Mouse (Mus musculus): ENCODE measurements around the gene Kif3a. TPM values are rescaled to one million over a fixed set of nuclear protein-coding genes. Genes with fewer than 3 reads are reported as not detected.
A peak's percentile ranks its signal among the peaks of the same experiment; 100 is the strongest.

Gene Kif3a
- polyA plus RNA-seq, 1 experiment from 2014 or later = 38.6 TPM

DNA sequence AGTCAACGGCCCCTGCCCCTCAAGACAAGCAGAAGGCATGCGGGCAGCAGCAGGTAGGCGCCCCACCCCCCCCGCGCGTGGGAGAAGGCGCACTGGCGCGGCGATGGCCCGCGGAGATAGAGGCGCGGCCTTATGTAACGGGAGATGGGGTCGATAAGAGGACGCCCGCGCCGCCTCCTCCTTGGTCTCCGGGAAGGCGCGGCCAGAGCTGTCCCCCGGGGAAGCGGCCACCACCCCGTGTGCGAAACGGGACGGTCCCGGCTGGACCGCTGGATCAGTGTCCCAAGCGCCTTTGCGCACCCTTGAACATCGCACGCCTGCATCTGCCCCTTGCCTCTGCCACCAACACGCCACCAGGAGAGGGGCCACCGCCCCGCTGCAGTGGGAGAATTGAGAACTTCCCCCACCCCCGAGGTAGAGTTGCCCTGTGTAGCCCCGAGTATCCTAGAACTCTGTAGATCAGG is 69.0 kb downstream of the Kif3a start:
- Histone ChIP-seq H3K27ac (ENCODE audit: low read depth, low read length) (no peak overlapping the region), H3K9ac (ENCODE audit: low read depth, low read length) (0 out of 2 replicates have a peak overlapping the region, but pooled peaks have one; percentile 36), H3K9me3 (replicated peaks; ENCODE audit: control insufficient read depth, low read length) (no peaks in the 10 kb centered on the region), H3K4me2 (peak overlapping the region; percentile 75), H3K4me3 (ENCODE audit: low read depth, low read length) (peak overlapping the region; percentile 45), H3K27me3 (ENCODE audit: control insufficient read depth, insufficient read depth, low read length) (peaks cover 22% of the 10 kb centered on the region), H3K4me1 (ENCODE audit: control insufficient read depth, insufficient read depth, low read length) (peaks cover 9% of the 10 kb centered on the region), H3K36me3 (ENCODE audit: control insufficient read depth, insufficient read depth, low read length) (no peaks in the 10 kb centered on the region)
- ATAC-seq (replicated peaks; ENCODE audit: insufficient number of reproducible peaks, low FRiP score, low TSS enrichment) = no peak
- under 1% methylated on average over 39 of the region's 40 CpGs for WGBS (ENCODE audit: insufficient replicate concordance)

DNA sequence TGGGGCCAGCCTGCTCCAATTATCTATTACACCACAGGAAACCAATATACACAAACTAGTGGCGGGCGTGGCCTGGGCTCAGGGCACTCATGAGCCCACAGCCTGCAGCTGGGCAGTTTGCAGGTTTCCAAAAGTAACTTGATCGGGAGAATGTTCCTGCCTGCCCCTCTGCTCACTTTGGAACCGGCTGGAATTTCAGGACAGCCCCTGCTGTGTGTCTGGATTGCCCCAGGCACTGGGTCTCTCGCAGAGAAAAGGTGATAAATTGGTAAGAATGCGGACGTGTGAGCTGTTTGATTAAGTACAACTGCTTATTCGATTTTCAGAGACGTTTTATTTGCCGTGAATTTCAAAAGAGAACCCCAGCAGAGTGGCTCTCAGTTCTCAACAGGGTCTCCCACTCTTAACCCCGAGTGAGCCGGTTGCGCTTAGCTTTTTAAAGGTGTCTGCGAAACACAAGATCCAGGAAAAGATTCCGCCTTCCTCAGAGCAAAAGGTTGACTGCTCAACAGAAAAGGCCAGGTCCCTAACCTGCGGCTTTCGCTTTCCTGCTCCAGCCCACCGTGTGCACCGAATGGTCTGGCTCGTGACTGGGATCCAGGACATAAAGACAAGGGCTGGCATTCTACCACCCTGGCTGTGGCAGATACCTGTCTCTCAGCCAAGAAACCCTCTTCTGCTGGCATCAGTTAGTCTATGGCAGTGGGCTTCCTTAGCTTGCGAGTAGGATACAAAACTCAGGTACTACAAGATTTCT is 70.0 kb downstream of the Kif3a start:
- ATAC-seq (replicated peaks; ENCODE audit: insufficient number of reproducible peaks, low FRiP score, low TSS enrichment) = no peak
- Histone ChIP-seq H3K4me2 (peak overlapping the region; percentile 32), H3K27me3 (ENCODE audit: control insufficient read depth, insufficient read depth, low read length) (peaks cover 22% of the 10 kb centered on the region), H3K4me3 (ENCODE audit: low read depth, low read length) (no peak overlapping the region), H3K9me3 (replicated peaks; ENCODE audit: control insufficient read depth, low read length) (no peaks in the 10 kb centered on the region), H3K4me1 (ENCODE audit: control insufficient read depth, insufficient read depth, low read length) (peaks cover 9% of the 10 kb centered on the region), H3K9ac (ENCODE audit: low read depth, low read length) (no peak overlapping the region), H3K36me3 (ENCODE audit: control insufficient read depth, insufficient read depth, low read length) (no peaks in the 10 kb centered on the region), H3K27ac (ENCODE audit: low read depth, low read length) (no peak overlapping the region)
- 10% methylated on average over 21 of the region's 21 CpGs for WGBS (ENCODE audit: insufficient replicate concordance)

- Histone ChIP-seq H3K27ac (ENCODE audit: low read depth, low read length) (no peak overlapping the region), H3K9ac (ENCODE audit: low read depth, low read length) (no peak overlapping the region), H3K4me2 (no peak overlapping the region), H3K9me3 (replicated peaks; ENCODE audit: control insufficient read depth, low read length) (no peaks in the 10 kb centered on the region), H3K36me3 (ENCODE audit: control insufficient read depth, insufficient read depth, low read length) (no peaks in the 10 kb centered on the region), H3K4me1 (ENCODE audit: control insufficient read depth, insufficient read depth, low read length) (peaks cover 9% of the 10 kb centered on the region), H3K4me3 (ENCODE audit: low read depth, low read length) (no peak overlapping the region), H3K27me3 (ENCODE audit: control insufficient read depth, insufficient read depth, low read length) (peaks cover 22% of the 10 kb centered on the region)
- 76% methylated on average over 10 of the region's 10 CpGs for WGBS (ENCODE audit: insufficient replicate concordance)
- ATAC-seq (replicated peaks; ENCODE audit: insufficient number of reproducible peaks, low FRiP score, low TSS enrichment) = no peak
These were observed 70.7 kb downstream of the Kif3a start for GRCm38 (mm10) chr11:53637803-53638260.

DNA sequence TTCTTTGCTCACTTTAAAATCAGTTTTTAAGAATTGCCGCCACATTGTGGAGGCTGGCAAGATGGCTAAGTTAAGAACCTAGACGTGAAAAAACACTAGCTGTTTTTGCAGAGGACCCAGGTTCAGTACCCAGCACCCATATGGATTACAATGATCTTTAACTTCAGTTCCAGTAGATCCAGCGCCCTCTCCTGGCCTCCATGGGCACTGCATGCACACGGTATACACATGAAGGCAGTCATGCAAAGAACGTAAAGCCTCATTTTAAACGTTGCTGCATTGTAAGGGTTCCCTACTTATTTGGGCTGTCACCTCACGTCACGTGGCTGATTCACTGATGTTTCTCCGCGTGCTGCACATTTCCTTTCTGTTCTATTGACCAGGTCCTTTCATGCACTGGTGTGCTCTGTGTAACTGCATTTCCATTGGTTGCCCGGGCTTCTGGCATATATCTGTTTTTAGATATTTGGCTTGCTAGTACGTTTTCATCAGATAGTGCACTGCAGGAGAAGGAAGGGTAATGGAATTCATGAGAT is 75.6 kb downstream of the Kif3a start:
- 60% methylated on average over 12 of the region's 12 CpGs for WGBS (ENCODE audit: insufficient replicate concordance)
- no peak overlapping the region for H3K27ac ChIP-seq (ENCODE audit: low read depth, low read length)
- peaks cover 2% of the 10 kb centered on the region; the same call in 1 of the 2 replicates for H3K4me1 ChIP-seq (ENCODE audit: control insufficient read depth, insufficient read depth, low read length)
- H3K27me3 ChIP-seq (ENCODE audit: control insufficient read depth, insufficient read depth, low read length) = peaks cover 1% of the 10 kb centered on the region; the same call in 1 of the 2 replicates
- no peak overlapping the region for H3K9ac ChIP-seq (ENCODE audit: low read depth, low read length)
- ATAC-seq (replicated peaks; ENCODE audit: insufficient number of reproducible peaks, low FRiP score, low TSS enrichment) = no peak
- no peaks in the 10 kb centered on the region for H3K36me3 ChIP-seq (ENCODE audit: control insufficient read depth, insufficient read depth, low read length)
- H3K4me3 ChIP-seq (ENCODE audit: low read depth, low read length) = no peak overlapping the region
- H3K4me2 ChIP-seq = no peak overlapping the region
- no peaks in the 10 kb centered on the region for H3K9me3 ChIP-seq (replicated peaks; ENCODE audit: control insufficient read depth, low read length)

GRCm38 (mm10) chr11:53644017-53644416 is 76.8 kb downstream of the Kif3a start:
- no peak overlapping the region for H3K27ac ChIP-seq (ENCODE audit: low read depth, low read length)
- no peak overlapping the region for H3K9ac ChIP-seq (ENCODE audit: low read depth, low read length)
- H3K4me3 ChIP-seq (ENCODE audit: low read depth, low read length) = no peak overlapping the region
- no peaks in the 10 kb centered on the region for H3K9me3 ChIP-seq (replicated peaks; ENCODE audit: control insufficient read depth, low read length)
- H3K27me3 ChIP-seq (ENCODE audit: control insufficient read depth, insufficient read depth, low read length) = no peaks in the 10 kb centered on the region
- no peaks in the 10 kb centered on the region for H3K36me3 ChIP-seq (ENCODE audit: control insufficient read depth, insufficient read depth, low read length)
- 79% methylated on average over 5 of the region's 5 CpGs for WGBS (ENCODE audit: insufficient replicate concordance)
- H3K4me1 ChIP-seq (ENCODE audit: control insufficient read depth, insufficient read depth, low read length) = peaks cover 2% of the 10 kb centered on the region; the same call in 1 of the 2 replicates
- no peak for ATAC-seq (replicated peaks; ENCODE audit: insufficient number of reproducible peaks, low FRiP score, low TSS enrichment)
- H3K4me2 ChIP-seq = no peak overlapping the region

DNA sequence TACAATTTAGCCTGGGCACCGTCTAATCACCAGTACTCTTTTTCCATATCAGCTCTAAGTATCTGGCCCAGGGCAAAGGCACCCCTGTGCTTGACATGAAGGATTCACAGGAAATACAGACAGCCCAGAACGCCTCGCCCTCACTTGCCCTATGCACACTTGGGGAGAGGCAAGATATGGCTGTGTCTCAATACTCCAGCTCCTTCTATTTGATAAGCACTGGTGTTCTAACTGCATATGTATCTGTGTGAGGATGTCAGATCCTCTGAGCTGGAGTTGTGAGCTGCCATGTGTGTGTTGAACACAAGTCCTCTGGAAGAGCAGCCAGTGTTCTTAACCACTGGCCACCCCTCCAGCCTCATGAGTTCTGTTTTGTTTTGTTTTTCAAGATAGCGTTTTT is 84.3 kb downstream of the Kif3a start:
- Histone ChIP-seq H3K27ac (ENCODE audit: low read depth, low read length) (no peak overlapping the region), H3K4me3 (ENCODE audit: low read depth, low read length) (no peak overlapping the region), H3K4me1 (ENCODE audit: control insufficient read depth, insufficient read depth, low read length) (peaks cover 7% of the 10 kb centered on the region), H3K9me3 (replicated peaks; ENCODE audit: control insufficient read depth, low read length) (no peaks in the 10 kb centered on the region), H3K27me3 (ENCODE audit: control insufficient read depth, insufficient read depth, low read length) (no peaks in the 10 kb centered on the region), H3K9ac (ENCODE audit: low read depth, low read length) (no peak overlapping the region), H3K36me3 (ENCODE audit: control insufficient read depth, insufficient read depth, low read length) (peaks cover 11% of the 10 kb centered on the region; the same call in 1 of the 2 replicates), H3K4me2 (no peak overlapping the region)
- WGBS (ENCODE audit: insufficient replicate concordance) = 84% methylated on average over 4 of the region's 4 CpGs
- no peak for ATAC-seq (replicated peaks; ENCODE audit: insufficient number of reproducible peaks, low FRiP score, low TSS enrichment)

Other genes starting within 250 kb of the Kif3a start
- 21.3 and 24.9 TPM in 2 replicates for gene Zcchc10, start 242.7 kb upstream of the Kif3a start, polyA plus RNA-seq (2014; fragmentation: Nextera tagmentation; extraction: Ambion mirVana)
- 29.3 and 54.4 TPM in 2 replicates for gene Aff4, start 216.5 kb upstream of the Kif3a start, polyA plus RNA-seq (2014; fragmentation: Nextera tagmentation; extraction: Ambion mirVana)
- not detected in 2 replicates for gene Leap2, start 144.2 kb upstream of the Kif3a start, polyA plus RNA-seq (2014; fragmentation: Nextera tagmentation; extraction: Ambion mirVana)
- gene Uqcrq, start 136.5 kb upstream of the Kif3a start, polyA plus RNA-seq (2014; fragmentation: Nextera tagmentation; extraction: Ambion mirVana) = 1,123 and 1,162 TPM in 2 replicates
- 0.76 and 1.4 TPM in 2 replicates for gene Gdf9, start 136.4 kb upstream of the Kif3a start, polyA plus RNA-seq (2014; fragmentation: Nextera tagmentation; extraction: Ambion mirVana)
- gene Gm10447, start 110.3 kb upstream of the Kif3a start, polyA plus RNA-seq (2014; fragmentation: Nextera tagmentation; extraction: Ambion mirVana) = 0.13 TPM in 1 of 2 replicates, not detected in the other
- 3.3 and 3.7 TPM in 2 replicates for gene Shroom1, start 110.2 kb upstream of the Kif3a start, polyA plus RNA-seq (2014; fragmentation: Nextera tagmentation; extraction: Ambion mirVana)
- gene Gm9837, start 96.9 kb upstream of the Kif3a start, polyA plus RNA-seq (2014; fragmentation: Nextera tagmentation; extraction: Ambion mirVana) = not detected in 2 replicates
- gene Gm9945, start 87.2 kb upstream of the Kif3a start, polyA plus RNA-seq (2014; fragmentation: Nextera tagmentation; extraction: Ambion mirVana) = 0.29 TPM in 1 of 2 replicates, not detected in the other
- 0.41 and 0.73 TPM in 2 replicates for gene Sowaha, start 87.1 kb upstream of the Kif3a start, polyA plus RNA-seq (2014; fragmentation: Nextera tagmentation; extraction: Ambion mirVana)
- gene Sept8, start 48.1 kb upstream of the Kif3a start, polyA plus RNA-seq (2014; fragmentation: Nextera tagmentation; extraction: Ambion mirVana) = 18.8 and 21.4 TPM in 2 replicates
- 0.86 and 1.8 TPM in 2 replicates for gene Il4, start 51.3 kb downstream of the Kif3a start, polyA plus RNA-seq (2014; fragmentation: Nextera tagmentation; extraction: Ambion mirVana)
- not detected in 2 replicates for gene Il13, start 67.3 kb downstream of the Kif3a start, polyA plus RNA-seq (2014; fragmentation: Nextera tagmentation; extraction: Ambion mirVana)
- 19.5 and 22.4 TPM in 2 replicates for gene Rad50, start 139.9 kb downstream of the Kif3a start, polyA plus RNA-seq (2014; fragmentation: Nextera tagmentation; extraction: Ambion mirVana)
- not detected in 2 replicates for gene Il5, start 153.4 kb downstream of the Kif3a start, polyA plus RNA-seq (2014; fragmentation: Nextera tagmentation; extraction: Ambion mirVana)
- gene Irf1, start 202.6 kb downstream of the Kif3a start, polyA plus RNA-seq (2014; fragmentation: Nextera tagmentation; extraction: Ambion mirVana) = 8.5 and 8.8 TPM in 2 replicates
- 0.24 TPM in 1 of 2 replicates, not detected in the other for gene Gm17334, start 205.8 kb downstream of the Kif3a start, polyA plus RNA-seq (2014; fragmentation: Nextera tagmentation; extraction: Ambion mirVana)